ENCODE assay signal across 26 mouse cellular contexts in the genomic region with DNA sequence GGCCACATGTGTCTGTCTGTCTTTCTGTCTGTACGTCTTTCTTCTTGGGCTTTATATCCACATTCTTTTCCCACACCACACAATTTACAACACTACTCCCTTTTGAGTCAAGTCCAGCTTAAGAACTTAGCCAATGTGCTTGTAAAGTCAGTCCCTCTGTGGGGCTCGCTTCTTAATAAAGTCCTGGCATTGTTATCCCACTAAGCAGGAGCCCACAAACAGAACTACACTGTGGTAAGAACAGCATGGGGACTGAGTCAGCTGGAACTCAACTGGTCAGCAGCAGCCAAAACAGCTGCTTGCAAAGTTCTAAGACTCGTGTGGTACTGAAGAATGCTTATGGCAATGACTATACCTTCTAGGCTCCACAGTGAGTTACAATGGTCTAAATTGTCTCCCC.
DNase-seq lines count a peak whose midpoint lies in the region; TF ChIP-seq lines count a peak whose summit lies in the region.
"Had no signal": no experiment of that assay in that cellular context is flagged by ENCODE, and none has a peak within 500 bp of the region (broad histone marks: within the 10 kb centered on the region; RNA-seq: fewer than 3 reads in every experiment).

No protein-coding gene starts in this region.

- no peak for TF ChIP-seq CTCF in embryonic fibroblast, embryonic 13.5 days (IDR thresholded peaks at IDR 0.05; ENCODE audit: borderline replicate concordance, insufficient read depth, low read length)

- peak overlapping the region; percentile 54 for H3K27ac ChIP-seq in embryonic fibroblast, embryonic 13.5 days (ENCODE audit: insufficient read depth, low read length)
- H3K27ac ChIP-seq: embryonic facial prominence, embryonic 12.5 days; embryonic facial prominence, embryonic 15.5 days; gastrocnemius, adult 2 months; heart, embryonic 15.5 days; hindbrain, embryonic 10.5 days; hindbrain, embryonic 13.5 days; intestine, embryonic 15.5 days had no signal

- no peak for TF ChIP-seq POLR2A in embryonic fibroblast, embryonic 13.5 days (IDR thresholded peaks at IDR 0.05; ENCODE audit: low read depth, low read length)

- H3K4me3 ChIP-seq in embryonic fibroblast, embryonic 13.5 days (ENCODE audit: insufficient read depth, low read length): no peak overlapping the region
- H3K4me3 ChIP-seq: embryonic facial prominence, embryonic 12.5 days; embryonic facial prominence, embryonic 15.5 days; erythroblast, embryonic 14.5 days; gastrocnemius, adult 2 months; heart, embryonic 12.5 days; heart, embryonic 15.5 days; hindbrain, embryonic 10.5 days; hindbrain, embryonic 13.5 days; intestine, embryonic 15.5 days had no signal

- intact Hi-C loops in gastrocnemius, postnatal 36 days (cut with DNase I): no loop called here

- peak; percentile 14 for DNase-seq in gastrocnemius, postnatal 25 days
- no peak for DNase-seq in gastrocnemius, postnatal 36 days
- peak; percentile 32 for DNase-seq in 3T3-L1 (ENCODE audit: low read depth, low spot score)
- no peak for DNase-seq in spleen, adult 18-20 months
- DNase-seq in testis, postnatal 14 days (ENCODE audit: low spot score): no peak
- DNase-seq: adrenal gland, adult 8-10 months; adrenal gland, postnatal 25 days; B cell, adult 2 months; cerebellum, adult 11-12 months; cerebellum, adult 8-10 months; cerebellum, postnatal 10 days; forebrain, postnatal 0 days; gastrocnemius, adult 2 months; gastrocnemius, postnatal 14 days; heart, postnatal 10 days; heart, postnatal 36 days; kidney, adult 18-20 months had no signal

- no peaks in the 10 kb centered on the region for H3K4me1 ChIP-seq in embryonic fibroblast, embryonic 13.5 days (ENCODE audit: control insufficient read depth, insufficient read depth, low read length)
- H3K4me1 ChIP-seq: hindbrain, embryonic 13.5 days; intestine, embryonic 15.5 days had no signal

Comparison
In these comparisons a context has a peak if more than half of its experiments do, and no peak if none do; other contexts are left out.
1. DNase-seq: peak in gastrocnemius, postnatal 25 days (single experiment) and 3T3-L1 (single experiment); none in gastrocnemius, postnatal 36 days (0 of 2), spleen, adult 18-20 months (0 of 2) and testis, postnatal 14 days (single experiment).